Mouse (Mus musculus) forebrain, embryonic 16.5 days (tissue): ENCODE measurements around the gene Lgals2. TPM values are rescaled to one million over a fixed set of nuclear protein-coding genes. Genes with fewer than 3 reads are reported as not detected.

Experiments
- ATAC-seq: fragments of 200-750 bp; cut with Nextera tagmentation; 2 replicates; pipeline ENCODE4 v1.8.0; 2017; ENCODE audit warnings: mild to moderate bottlenecking, moderate library complexity
- H3K27ac ChIP-seq: fragments of 300-500 bp; sonication (generic); 2 replicates; pipeline ENCODE4 v1.5.1; 2014; ENCODE audit warnings: low read length, control low read depth
- H3K27me3 ChIP-seq: fragments of 300-500 bp; sonication (generic); replicated peaks from 2 replicates; pipeline ENCODE4 v1.6.1; 2014; ENCODE audit warnings: low read length; ENCODE audit not compliant: control insufficient read depth, insufficient read depth
- H3K36me3 ChIP-seq: fragments of 300-500 bp; sonication (generic); 2 replicates; pipeline ENCODE4 v1.6.1; 2014; ENCODE audit not compliant: control insufficient read depth, insufficient read depth
- H3K4me1 ChIP-seq: fragments of 300-500 bp; sonication (generic); replicated peaks from 2 replicates; pipeline ENCODE4 v1.6.1; 2014; ENCODE audit warnings: low read length; ENCODE audit not compliant: control insufficient read depth, insufficient read depth
- H3K4me2 ChIP-seq: fragments of 300-500 bp; sonication (generic); 2 replicates; pipeline ENCODE4 v1.6.1; 2014; ENCODE audit warnings: mild to moderate bottlenecking, low read length, control low read depth
- H3K4me3 ChIP-seq: fragments of 300-500 bp; sonication (generic); replicated peaks from 2 replicates; pipeline ENCODE4 v1.5.1; 2014; ENCODE audit warnings: mild to moderate bottlenecking, low read length, control low read depth
- H3K9ac ChIP-seq: fragments of 300-500 bp; sonication (generic); replicated peaks from 2 replicates; pipeline ENCODE4 v1.6.1; 2014; ENCODE audit warnings: low read depth, low read length, control low read depth
- H3K9me3 ChIP-seq: fragments of 300-500 bp; sonication (generic); 2 replicates; pipeline ENCODE4 v1.6.1; 2016; ENCODE audit warnings: low read length; ENCODE audit not compliant: control insufficient read depth
- WGBS: fragments of 180-500 bp; shearing (Covaris S2); extraction: QIAGEN DNeasy Blood & Tissue Kit; methylation state at CpG from one replicate; pipeline ENCODE4 v1.1.7; 2014; 5-methylcytosine and 5-hydroxymethylcytosine counted together
- polyA plus RNA-seq: library from polyadenylated mRNA; unstranded; fragments of >200 nt; fragmentation: Nextera tagmentation; extraction: Ambion mirVana; gene quantifications from 2 replicates; pipeline ENCODE4 v1.2.1, GENCODE M21; 2015

Gene Lgals2
- polyA plus RNA-seq, 1 experiment from 2014 or later: not detected

- ATAC-seq: peak; percentile 86
- Histone ChIP-seq H3K36me3 (no peaks in the 10 kb centered on the region), H3K9me3 (no peaks in the 10 kb centered on the region), H3K4me3 (no peak overlapping the region), H3K27ac (peak overlapping the region; percentile 45), H3K9ac (0 out of 2 replicates have a peak overlapping the region, but pooled peaks have one; percentile 15), H3K4me1 (peaks cover 24% of the 10 kb centered on the region), H3K4me2 (no peak overlapping the region), H3K27me3 (no peaks in the 10 kb centered on the region)
- 6% methylated on average over 14 of the region's 14 CpGs for WGBS
Observed at GRCm38 (mm10) chr15:78832701-78833123, 22.6 kb downstream of the Lgals2 start.

GRCm38 (mm10) chr15:78831720-78832657 lies 23.3 kb downstream of the Lgals2 start:
- Histone ChIP-seq H3K9me3 (no peaks in the 10 kb centered on the region), H3K4me3 (no peak overlapping the region), H3K4me1 (peaks cover 24% of the 10 kb centered on the region), H3K9ac (no peak overlapping the region), H3K27me3 (no peaks in the 10 kb centered on the region), H3K4me2 (no peak overlapping the region), H3K27ac (peak overlapping the region; percentile 37; the same call in 1 of the 2 replicates), H3K36me3 (no peaks in the 10 kb centered on the region)
- WGBS: 60% methylated on average over 17 of the region's 19 CpGs
- peak; percentile 3; the same call in 1 of the 2 replicates for ATAC-seq

GRCm38 (mm10) chr15:78830742-78831719 lies 24.3 kb downstream of the Lgals2 start:
- H3K4me2 ChIP-seq: no peak overlapping the region
- 50% methylated on average over 10 of the region's 10 CpGs for WGBS
- no peaks in the 10 kb centered on the region for H3K9me3 ChIP-seq
- H3K27me3 ChIP-seq: 0 out of 2 replicates have a peak, but pooled peaks cover 3% of the 10 kb centered on the region
- H3K27ac ChIP-seq: no peak overlapping the region
- H3K9ac ChIP-seq: no peak overlapping the region
- no peak for ATAC-seq
- no peaks in the 10 kb centered on the region for H3K36me3 ChIP-seq
- no peak overlapping the region for H3K4me3 ChIP-seq
- peaks cover 26% of the 10 kb centered on the region for H3K4me1 ChIP-seq

- Histone ChIP-seq H3K9me3 (no peaks in the 10 kb centered on the region), H3K4me3 (no peak overlapping the region), H3K9ac (no peak overlapping the region), H3K36me3 (no peaks in the 10 kb centered on the region), H3K27ac (no peak overlapping the region), H3K4me2 (no peak overlapping the region), H3K4me1 (peaks cover 21% of the 10 kb centered on the region), H3K27me3 (0 out of 2 replicates have a peak, but pooled peaks cover 7% of the 10 kb centered on the region)
- no peak for ATAC-seq
- WGBS: 97% methylated on average over 1 of the region's 1 CpGs
Observed at GRCm38 (mm10) chr15:78829636-78830035, 25.7 kb downstream of the Lgals2 start.

- Histone ChIP-seq H3K9me3 (no peaks in the 10 kb centered on the region), H3K4me1 (peaks cover 17% of the 10 kb centered on the region; the same call in 1 of the 2 replicates), H3K4me3 (no peak overlapping the region), H3K4me2 (no peak overlapping the region), H3K9ac (no peak overlapping the region; the same call in 1 of the 2 replicates), H3K27me3 (0 out of 2 replicates have a peak, but pooled peaks cover 7% of the 10 kb centered on the region), H3K27ac (no peak overlapping the region), H3K36me3 (no peaks in the 10 kb centered on the region)
- no peak for ATAC-seq
- 22% methylated on average over 5 of the region's 5 CpGs for WGBS
Observed at GRCm38 (mm10) chr15:78828315-78828714, 27.0 kb downstream of the Lgals2 start.

GRCm38 (mm10) chr15:78826213-78827204 lies 28.8 kb downstream of the Lgals2 start:
- Histone ChIP-seq H3K4me1 (peaks cover 8% of the 10 kb centered on the region; the same call in 1 of the 2 replicates), H3K27me3 (0 out of 2 replicates have a peak, but pooled peaks cover 7% of the 10 kb centered on the region), H3K9ac (no peak overlapping the region), H3K27ac (no peak overlapping the region), H3K4me3 (no peak overlapping the region), H3K9me3 (no peaks in the 10 kb centered on the region), H3K36me3 (no peaks in the 10 kb centered on the region), H3K4me2 (no peak overlapping the region)
- WGBS: 24% methylated on average over 28 of the region's 28 CpGs
- ATAC-seq: peak; percentile 79

- Histone ChIP-seq H3K4me1 (no peaks in the 10 kb centered on the region), H3K36me3 (no peaks in the 10 kb centered on the region), H3K4me3 (no peak overlapping the region), H3K27ac (no peak overlapping the region), H3K9me3 (no peaks in the 10 kb centered on the region), H3K27me3 (no peaks in the 10 kb centered on the region), H3K9ac (no peak overlapping the region), H3K4me2 (no peak overlapping the region)
- ATAC-seq: no peak
- 79% methylated on average over 6 of the region's 6 CpGs for WGBS
Observed at GRCm38 (mm10) chr15:78816074-78816391, 39.3 kb downstream of the Lgals2 start.

- no peaks in the 10 kb centered on the region for H3K9me3 ChIP-seq
- no peak overlapping the region for H3K4me2 ChIP-seq
- no peak overlapping the region for H3K27ac ChIP-seq
- H3K4me3 ChIP-seq: no peak overlapping the region
- 55% methylated on average over 11 of the region's 11 CpGs for WGBS
- H3K9ac ChIP-seq: no peak overlapping the region
- no peak for ATAC-seq
- no peaks in the 10 kb centered on the region for H3K36me3 ChIP-seq
- H3K27me3 ChIP-seq: no peaks in the 10 kb centered on the region
- no peaks in the 10 kb centered on the region for H3K4me1 ChIP-seq
Observed at GRCm38 (mm10) chr15:78815314-78816073, 39.8 kb downstream of the Lgals2 start.
